Mouse (Mus musculus) CD8-positive naive resting alpha-beta T cell, adult 57 days (primary cell): ENCODE results near the gene Phc2. TPM values are rescaled to one million over a fixed set of nuclear protein-coding genes. Genes with fewer than 3 reads are reported as not detected.

ENCODE experiments used
- total RNA-seq: library from RNA; stranded (reverse); gene quantifications from one replicate; pipeline ENCODE4 v1.2.4, GENCODE M21; 2023

Phc2 gene
- total RNA-seq: 83.0 TPM

DNA sequence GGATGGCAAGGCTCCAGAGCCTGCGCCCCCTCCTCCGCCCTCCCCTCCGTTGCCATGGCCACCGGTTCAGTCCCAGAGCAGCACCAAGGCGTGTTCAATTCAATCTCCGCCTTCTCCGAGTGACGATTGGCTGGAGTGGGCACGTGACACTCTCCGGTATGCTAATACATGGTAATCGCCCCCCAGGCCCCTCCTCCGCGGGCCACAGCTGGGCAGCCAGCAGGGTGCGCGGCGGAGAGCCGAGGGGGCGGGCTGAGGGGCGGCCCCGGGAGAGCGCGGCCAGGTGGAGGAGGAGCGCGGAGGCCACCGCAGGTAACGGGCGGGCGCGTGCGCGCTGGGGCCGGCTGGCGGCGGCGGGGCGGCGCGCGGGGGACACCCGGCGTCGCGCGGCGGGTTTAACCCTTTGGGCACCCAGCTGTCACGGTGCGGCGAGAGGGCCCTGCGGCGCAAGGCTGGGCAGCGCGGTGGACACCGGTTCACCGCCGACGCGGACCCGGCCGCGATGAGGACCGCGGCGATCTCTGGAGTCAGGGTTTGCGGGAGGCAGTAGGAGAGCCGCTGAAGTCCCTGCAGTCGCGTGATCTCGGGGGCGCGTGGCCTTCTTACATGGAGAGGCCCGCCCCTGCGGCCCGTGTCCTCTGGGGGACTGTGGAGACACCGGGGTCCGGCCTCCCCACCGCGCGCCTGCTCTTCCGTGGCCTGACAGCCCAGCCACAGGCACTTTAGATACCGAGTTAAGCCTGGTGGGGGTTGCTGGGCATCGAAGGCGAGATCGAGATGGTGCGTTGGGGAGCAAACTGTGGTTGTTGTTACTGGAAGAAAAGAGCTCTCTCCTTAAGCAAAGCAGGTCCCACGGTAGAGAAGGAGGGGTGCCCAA is at the start of gene Phc2:
Phc2 (plus strand) TSS at position 198 of the 877 bp plus-strand sequence.

DNA sequence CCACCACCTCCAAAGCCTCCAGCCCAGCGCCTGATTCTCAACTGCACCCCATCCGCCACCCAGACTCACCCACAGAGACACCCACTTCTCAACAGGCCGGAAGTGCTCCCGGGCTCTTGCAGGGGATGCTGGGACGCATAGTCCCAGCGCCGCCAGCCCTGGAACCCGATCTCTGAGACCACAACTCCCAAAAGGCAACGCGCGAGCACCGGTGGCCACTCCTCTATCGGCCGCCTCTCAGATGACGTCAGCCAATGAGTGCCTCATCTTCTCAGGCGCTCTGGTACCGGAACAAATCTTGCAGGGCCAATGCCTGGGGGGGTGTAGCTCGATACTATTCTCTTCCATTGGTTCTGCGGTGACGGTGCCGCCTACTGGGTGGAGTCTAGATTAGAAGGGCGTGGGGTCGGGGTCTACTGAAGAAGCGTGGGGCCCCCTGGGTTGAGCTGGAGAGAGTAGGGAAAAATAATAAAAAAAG is 44.5 kb upstream of the Phc2 start, which contains the start of gene Zscan20:
Zscan20 (minus strand) TSS at position 174 of the 478 bp plus-strand sequence.

DNA sequence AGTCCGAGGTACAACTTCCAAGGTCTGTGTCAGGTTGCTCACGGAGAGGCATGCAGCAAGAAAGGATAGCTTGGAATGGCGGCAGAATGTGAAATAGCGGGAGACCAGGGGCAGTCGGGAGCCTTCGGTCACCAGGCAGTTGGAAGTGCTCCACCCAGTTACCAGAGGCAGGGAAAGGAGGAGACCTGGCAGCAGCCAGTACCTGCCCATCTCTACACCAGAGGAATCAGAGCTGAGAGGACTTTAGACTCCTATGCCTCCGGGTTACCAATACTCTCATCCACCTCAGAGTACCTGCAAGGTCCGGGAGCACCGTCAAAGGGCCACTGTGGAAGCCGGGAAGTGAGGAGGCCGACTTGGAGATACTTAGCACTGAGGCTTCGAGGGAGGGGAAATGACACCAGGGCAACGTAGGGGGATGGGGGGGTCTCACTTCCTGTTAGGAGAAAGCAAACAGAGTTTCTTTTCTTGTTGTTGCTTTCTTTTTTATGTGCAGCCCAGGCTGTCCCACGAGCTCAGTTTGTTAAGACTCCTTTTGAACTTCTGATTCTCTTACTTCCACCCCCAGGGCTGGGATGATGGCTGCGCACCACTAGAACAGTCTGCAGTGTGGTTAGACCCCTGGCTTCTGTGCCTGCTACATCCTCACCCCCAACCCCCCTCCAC is 36.1 kb upstream of the Phc2 start, which contains the start of gene Tlr12:
Tlr12 (minus strand) TSS at position 374 of the 666 bp plus-strand sequence.

DNA sequence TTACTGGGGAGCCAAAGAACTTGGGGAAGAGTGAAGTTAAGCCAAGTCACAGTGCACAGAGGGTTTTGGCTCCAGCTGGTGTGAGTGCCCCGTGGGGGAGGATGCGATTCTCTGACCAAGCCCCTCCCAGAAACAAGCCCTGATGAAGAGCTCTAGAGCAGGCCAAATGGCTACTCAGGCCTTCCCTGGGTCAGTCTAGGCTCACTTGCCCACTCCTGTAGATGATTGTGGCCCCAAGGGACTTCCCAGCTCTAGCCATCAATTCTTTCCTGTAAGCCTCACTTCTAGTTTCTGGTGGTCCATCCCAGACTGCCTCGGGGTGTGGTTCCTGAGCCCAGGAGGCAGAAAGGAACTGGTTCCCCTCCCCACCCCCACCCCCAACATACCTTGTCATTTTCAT is 100.6 kb downstream of the Phc2 start, which contains the start of gene A3galt2:
A3galt2 (plus strand) TSS at position 301 of the 400 bp plus-strand sequence.

Other genes starting within 250 kb of the Phc2 start
- gene Zscan20, start 44.6 kb upstream of the Phc2 start, total RNA-seq: 11.6 TPM
- gene Tlr12, start 36.1 kb upstream of the Phc2 start, total RNA-seq: 11.4 TPM
- 2.2 TPM for gene A3galt2, start 100.7 kb downstream of the Phc2 start, total RNA-seq
- 35.8 TPM for gene Zfp362, start 151.3 kb downstream of the Phc2 start, total RNA-seq
- 4.4 TPM for gene Trim62, start 228.9 kb downstream of the Phc2 start, total RNA-seq